Mouse (Mus musculus): ENCODE measurements at regions not wholly inside any gene's neighbourhood (a gene's known extent, or its start where the extent isn't known, plus 50 kb on each side); places are given as distances from the start of the nearest gene placed in this dataset.

GRCm38 (mm10) chr10:91293226-91293625 lies 112.1 kb upstream of the Tmpo start:
- H3K4me1 ChIP-seq (ENCODE audit: control insufficient read depth, insufficient read depth, low read length) = no peaks in the 10 kb centered on the region
- no peaks in the 10 kb centered on the region for H3K36me3 ChIP-seq (ENCODE audit: control insufficient read depth, insufficient read depth, low read length)
- H3K9me3 ChIP-seq (replicated peaks; ENCODE audit: control insufficient read depth, low read length) = no peaks in the 10 kb centered on the region
- no peaks in the 10 kb centered on the region for H3K27me3 ChIP-seq (replicated peaks; ENCODE audit: control insufficient read depth, insufficient read depth, low read length)
- ATAC-seq (no peak), DNase-seq (ENCODE audit: low spot score) (no peak)
- H3K4me2 ChIP-seq (ENCODE audit: low read length) = no peak overlapping the region
- 91% methylated on average over 6 of the region's 6 CpGs for WGBS
- H3K27ac ChIP-seq (ENCODE audit: low read depth, low read length) = no peak overlapping the region
- no peak overlapping the region for H3K4me3 ChIP-seq (ENCODE audit: low read depth, low read length)
- no peak overlapping the region for H3K9ac ChIP-seq (ENCODE audit: low read length)

- DNase-seq (ENCODE audit: low spot score) (no peak), ATAC-seq (no peak)
- no peaks in the 10 kb centered on the region for H3K27me3 ChIP-seq (replicated peaks; ENCODE audit: control insufficient read depth, insufficient read depth, low read length)
- H3K4me2 ChIP-seq (ENCODE audit: low read length) = no peak overlapping the region
- no peak overlapping the region for H3K9ac ChIP-seq (ENCODE audit: low read length)
- 90% methylated on average over 9 of the region's 9 CpGs for WGBS
- no peaks in the 10 kb centered on the region for H3K4me1 ChIP-seq (ENCODE audit: control insufficient read depth, insufficient read depth, low read length)
- no peaks in the 10 kb centered on the region for H3K9me3 ChIP-seq (replicated peaks; ENCODE audit: control insufficient read depth, low read length)
- no peak overlapping the region for H3K4me3 ChIP-seq (ENCODE audit: low read depth, low read length)
- H3K27ac ChIP-seq (ENCODE audit: low read depth, low read length) = no peak overlapping the region
- no peaks in the 10 kb centered on the region for H3K36me3 ChIP-seq (ENCODE audit: control insufficient read depth, insufficient read depth, low read length)
Observed at GRCm38 (mm10) chr10:91284259-91284658, 103.1 kb upstream of the Tmpo start.

- WGBS = 13% methylated on average over 14 of the region's 14 CpGs
- peak overlapping the region; percentile 36; the same call in 1 of the 2 replicates for H3K9ac ChIP-seq (ENCODE audit: low read length)
- peaks cover 5% of the 10 kb centered on the region for H3K4me1 ChIP-seq (ENCODE audit: control insufficient read depth, insufficient read depth, low read length)
- no peaks in the 10 kb centered on the region for H3K36me3 ChIP-seq (ENCODE audit: control insufficient read depth, insufficient read depth, low read length)
- peak; percentile 81 for ATAC-seq
- DNase-seq (ENCODE audit: low spot score) = peak; percentile 89
- H3K4me3 ChIP-seq (ENCODE audit: low read depth, low read length) = no peak overlapping the region
- H3K4me2 ChIP-seq (ENCODE audit: low read length) = peak overlapping the region; percentile 12; the same call in 1 of the 2 replicates
- no peaks in the 10 kb centered on the region for H3K27me3 ChIP-seq (replicated peaks; ENCODE audit: control insufficient read depth, insufficient read depth, low read length)
- no peaks in the 10 kb centered on the region for H3K9me3 ChIP-seq (replicated peaks; ENCODE audit: control insufficient read depth, low read length)
- H3K27ac ChIP-seq (ENCODE audit: low read depth, low read length) = no peak overlapping the region
Observed at GRCm38 (mm10) chr10:91270955-91271741, 90.0 kb upstream of the Tmpo start.

GRCm38 (mm10) chr10:91270268-91270954 lies 89.3 kb upstream of the Tmpo start:
- no peak overlapping the region; the same call in 1 of the 2 replicates for H3K9ac ChIP-seq (ENCODE audit: low read length)
- H3K36me3 ChIP-seq (ENCODE audit: control insufficient read depth, insufficient read depth, low read length) = no peaks in the 10 kb centered on the region
- no peak overlapping the region for H3K4me3 ChIP-seq (ENCODE audit: low read depth, low read length)
- no peak overlapping the region for H3K27ac ChIP-seq (ENCODE audit: low read depth, low read length)
- peak; percentile 67 for DNase-seq (ENCODE audit: low spot score)
- H3K27me3 ChIP-seq (replicated peaks; ENCODE audit: control insufficient read depth, insufficient read depth, low read length) = no peaks in the 10 kb centered on the region
- H3K9me3 ChIP-seq (replicated peaks; ENCODE audit: control insufficient read depth, low read length) = no peaks in the 10 kb centered on the region
- ATAC-seq = peak; percentile 66
- peaks cover 5% of the 10 kb centered on the region for H3K4me1 ChIP-seq (ENCODE audit: control insufficient read depth, insufficient read depth, low read length)
- WGBS = 20% methylated on average over 14 of the region's 14 CpGs
- H3K4me2 ChIP-seq (ENCODE audit: low read length) = peak overlapping the region; percentile 12; the same call in 1 of the 2 replicates

GRCm38 (mm10) chr10:91267886-91268285 lies 86.8 kb upstream of the Tmpo start:
- WGBS = 88% methylated on average over 6 of the region's 6 CpGs
- H3K27me3 ChIP-seq (replicated peaks; ENCODE audit: control insufficient read depth, insufficient read depth, low read length) = no peaks in the 10 kb centered on the region
- DNase-seq (ENCODE audit: low spot score) (no peak), ATAC-seq (no peak)
- no peak overlapping the region for H3K9ac ChIP-seq (ENCODE audit: low read length)
- peaks cover 5% of the 10 kb centered on the region for H3K4me1 ChIP-seq (ENCODE audit: control insufficient read depth, insufficient read depth, low read length)
- H3K4me2 ChIP-seq (ENCODE audit: low read length) = no peak overlapping the region
- no peak overlapping the region for H3K4me3 ChIP-seq (ENCODE audit: low read depth, low read length)
- no peaks in the 10 kb centered on the region for H3K9me3 ChIP-seq (replicated peaks; ENCODE audit: control insufficient read depth, low read length)
- H3K27ac ChIP-seq (ENCODE audit: low read depth, low read length) = no peak overlapping the region
- H3K36me3 ChIP-seq (ENCODE audit: control insufficient read depth, insufficient read depth, low read length) = no peaks in the 10 kb centered on the region

GRCm38 (mm10) chr10:91260416-91260815 lies 79.3 kb upstream of the Tmpo start:
- Histone ChIP-seq H3K4me3 (ENCODE audit: low read depth, low read length) (no peak overlapping the region), H3K4me1 (ENCODE audit: control insufficient read depth, insufficient read depth, low read length) (no peaks in the 10 kb centered on the region), H3K9me3 (replicated peaks; ENCODE audit: control insufficient read depth, low read length) (no peaks in the 10 kb centered on the region), H3K36me3 (ENCODE audit: control insufficient read depth, insufficient read depth, low read length) (no peaks in the 10 kb centered on the region), H3K9ac (ENCODE audit: low read length) (no peak overlapping the region), H3K4me2 (ENCODE audit: low read length) (no peak overlapping the region), H3K27ac (ENCODE audit: low read depth, low read length) (no peak overlapping the region), H3K27me3 (replicated peaks; ENCODE audit: control insufficient read depth, insufficient read depth, low read length) (no peaks in the 10 kb centered on the region)
- ATAC-seq (peak; percentile 26; the same call in 1 of the 2 replicates), DNase-seq (ENCODE audit: low spot score) (peak; percentile 53)
- WGBS = 45% methylated on average over 10 of the region's 10 CpGs

- Histone ChIP-seq H3K9ac (ENCODE audit: low read length) (no peak overlapping the region; the same call in 1 of the 2 replicates), H3K9me3 (replicated peaks; ENCODE audit: control insufficient read depth, low read length) (no peaks in the 10 kb centered on the region), H3K36me3 (ENCODE audit: control insufficient read depth, insufficient read depth, low read length) (no peaks in the 10 kb centered on the region), H3K4me3 (ENCODE audit: low read depth, low read length) (no peak overlapping the region), H3K4me1 (ENCODE audit: control insufficient read depth, insufficient read depth, low read length) (no peaks in the 10 kb centered on the region), H3K4me2 (ENCODE audit: low read length) (peak overlapping the region; percentile 28; the same call in 1 of the 2 replicates), H3K27ac (ENCODE audit: low read depth, low read length) (no peak overlapping the region), H3K27me3 (replicated peaks; ENCODE audit: control insufficient read depth, insufficient read depth, low read length) (no peaks in the 10 kb centered on the region)
- WGBS = 44% methylated on average over 18 of the region's 18 CpGs
- DNase-seq (ENCODE audit: low spot score) (peak; percentile 36), ATAC-seq (no peak)
Observed at GRCm38 (mm10) chr10:91249681-91250195, 68.6 kb upstream of the Tmpo start.

GRCm38 (mm10) chr10:91244297-91244696 lies 63.2 kb upstream of the Tmpo start:
- ATAC-seq = no peak
- Histone ChIP-seq H3K9ac (ENCODE audit: low read length) (no peak overlapping the region), H3K36me3 (ENCODE audit: control insufficient read depth, insufficient read depth, low read length) (no peaks in the 10 kb centered on the region), H3K4me3 (ENCODE audit: low read depth, low read length) (no peak overlapping the region), H3K4me2 (ENCODE audit: low read length) (no peak overlapping the region), H3K27ac (ENCODE audit: low read depth, low read length) (no peak overlapping the region), H3K9me3 (replicated peaks; ENCODE audit: control insufficient read depth, low read length) (no peaks in the 10 kb centered on the region), H3K4me1 (ENCODE audit: control insufficient read depth, insufficient read depth, low read length) (no peaks in the 10 kb centered on the region; the same call in 1 of the 2 replicates), H3K27me3 (replicated peaks; ENCODE audit: control insufficient read depth, insufficient read depth, low read length) (no peaks in the 10 kb centered on the region)
- WGBS = 85% methylated on average over 3 of the region's 3 CpGs
- DNase-seq (ENCODE audit: low spot score) = no peak

Data from forebrain, embryonic 14.5 days (tissue).